Mouse (Mus musculus): ENCODE data around the gene Tet1.

DNA sequence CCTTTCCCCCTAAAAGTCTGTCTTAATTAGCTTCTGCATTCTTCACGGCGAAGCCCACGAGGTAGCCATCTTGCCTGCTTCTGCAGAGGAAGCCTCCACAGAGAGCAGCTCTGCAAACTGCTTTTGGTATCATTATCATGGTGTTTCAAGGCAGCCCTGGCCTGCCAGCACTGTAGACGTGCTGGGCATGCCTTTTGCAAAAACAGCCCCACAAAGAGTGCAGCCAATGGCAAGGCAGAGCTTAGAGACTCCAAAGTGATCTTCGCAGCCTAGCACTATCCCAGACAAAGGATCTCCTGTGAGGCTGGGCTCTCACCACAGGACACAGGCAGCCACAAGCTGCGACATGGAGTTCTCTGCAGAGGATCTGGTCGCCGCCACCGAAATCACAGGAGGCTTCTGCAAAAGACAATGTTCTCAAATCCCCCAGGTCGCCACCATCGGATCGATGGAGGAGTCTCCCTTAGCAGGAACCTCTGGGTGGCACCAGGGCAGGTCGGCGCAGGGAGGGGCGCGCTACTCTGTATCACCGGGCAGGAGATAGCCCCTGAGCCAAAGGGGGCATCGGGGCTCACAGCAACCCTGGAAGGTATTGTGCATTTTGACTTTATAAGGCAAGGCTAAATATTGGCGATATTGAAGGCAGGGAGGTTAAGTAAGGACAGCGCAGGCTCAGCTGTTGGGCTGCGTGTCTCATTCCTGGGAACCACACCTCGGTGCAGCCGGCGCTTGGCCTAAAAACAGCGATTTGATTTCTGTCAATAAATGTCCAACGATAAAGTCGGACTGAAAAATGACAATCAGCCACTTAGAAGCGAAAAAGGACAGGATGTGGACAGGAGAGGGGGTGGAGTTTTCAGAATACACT lies 43.4 kb downstream of the Tet1 start:
- TF ChIP-seq POLR2A (IDR thresholded peaks at IDR 0.05; ENCODE audit: low read depth, low read length), result no peak
- TF ChIP-seq CTCF (IDR thresholded peaks at IDR 0.05; ENCODE audit: extremely low read depth, insufficient read depth, insufficient read length, insufficient replicate concordance), result no peak

Data from spleen, adult 2 months (tissue).